Mouse (Mus musculus) liver, postnatal 0 days (tissue): Measurements from ENCODE around the gene Ambra1.

ENCODE experiments used
- CTCF ChIP-seq: sonication (generic); IDR thresholded peaks from 2 replicates; pipeline ENCODE4 v1.5.1; 2016; ENCODE audit warnings: antibody characterized with exemption, low read depth
- EP300 ChIP-seq: IDR thresholded peaks from 2 replicates; pipeline ENCODE4 v1.6.1; 2016; ENCODE audit warnings: antibody characterized with exemption, low read depth, mild to moderate bottlenecking

DNA sequence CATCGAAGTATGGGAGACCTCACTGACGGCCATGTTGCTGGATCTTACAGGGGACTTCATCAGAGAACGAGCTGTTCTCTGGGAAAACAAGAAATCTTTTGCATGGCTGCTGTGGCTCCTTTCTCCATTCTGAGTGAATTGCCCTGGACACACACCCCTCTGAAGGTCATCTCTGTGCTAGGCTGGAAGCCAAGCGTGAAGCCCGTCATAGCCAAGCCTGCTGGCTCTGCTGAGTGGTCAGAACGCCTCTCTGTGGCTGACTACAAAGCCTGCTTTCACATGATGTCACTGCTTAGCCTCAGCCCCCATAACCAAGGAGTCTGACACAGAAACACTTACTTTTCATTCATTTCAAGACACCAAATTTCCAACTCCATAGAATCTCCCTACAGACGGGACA, 40.5 kb upstream of the Ambra1 start:
- TF ChIP-seq CTCF (no peak), EP300 (no peak)
